Mouse (Mus musculus): ENCODE measurements around the gene Gm49384.

- TF ChIP-seq CTCF (IDR thresholded peaks at IDR 0.05; ENCODE audit: extremely low read depth, insufficient read length, insufficient replicate concordance, low read depth, low read length) = peak; percentile 20; the same call in 1 of the 2 replicates
- TF ChIP-seq POLR2A (IDR thresholded peaks at IDR 0.05; ENCODE audit: low read depth, low read length) = peak; percentile 87
Measured at GRCm38 (mm10) chr12:69158765-69159577, 45.1 kb downstream of the Gm49384 start, which contains the start of gene Rps29.

All from small intestine, adult 2 months (tissue).